Mouse (Mus musculus): Measurements from ENCODE around the gene Npm3. TPM values are rescaled to one million over a fixed set of nuclear protein-coding genes. Genes with fewer than 3 reads are reported as not detected.
A peak's percentile ranks its signal among the peaks of the same experiment; 100 is the strongest.

Gene Npm3
- polyA plus RNA-seq, 1 experiment from 2014 or later = 13.9 TPM

DNA sequence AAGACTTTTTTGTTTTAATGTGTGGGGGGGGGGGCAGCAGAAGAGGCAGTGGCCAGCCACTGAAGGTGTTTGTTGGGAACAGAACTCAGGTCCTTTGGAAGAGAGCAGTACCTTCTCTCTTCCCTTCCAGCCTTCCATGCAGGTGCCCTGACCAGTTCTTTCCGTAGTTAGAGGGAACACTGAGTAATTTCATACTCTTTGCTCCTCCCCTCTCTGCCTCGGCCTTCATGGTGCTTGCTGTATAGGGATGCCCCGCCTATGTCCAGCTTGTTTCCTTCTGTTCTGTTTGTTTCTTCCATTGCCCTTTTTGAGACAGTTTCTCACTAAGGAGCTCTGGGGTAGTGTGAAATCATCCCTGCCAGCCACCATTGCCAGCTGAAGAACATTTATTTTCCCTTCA lies 36.1 kb upstream of the Npm3 start:
- H3K4me1 ChIP-seq (replicated peaks) = peaks cover 57% of the 10 kb centered on the region
- no peak for DNase-seq

GRCm38 (mm10) chr19:45783933-45784576 lies 34.7 kb upstream of the Npm3 start:
- H3K4me1 ChIP-seq (replicated peaks) = peaks cover 55% of the 10 kb centered on the region
- ATAC-seq (ENCODE audit: low read depth) = no peak
- no peak for DNase-seq
- H3K27ac ChIP-seq = peak overlapping the region; percentile 97
- H3K36me3 ChIP-seq = peaks cover 24% of the 10 kb centered on the region
- WGBS (ENCODE audit: insufficient replicate concordance) = 35% methylated on average over 17 of the region's 17 CpGs
- peak overlapping the region; percentile 99 for H3K9ac ChIP-seq
- H3K4me2 ChIP-seq = peak overlapping the region; percentile 85
- H3K4me3 ChIP-seq (replicated peaks) = peak overlapping the region; percentile 100
- H3K9me3 ChIP-seq (replicated peaks) = no peaks in the 10 kb centered on the region
- H3K27me3 ChIP-seq = no peaks in the 10 kb centered on the region

More for the DNA sequence above, 36.1 kb upstream of the Npm3 start:
- Histone ChIP-seq H3K9me3 (replicated peaks) (no peaks in the 10 kb centered on the region), H3K4me3 (replicated peaks) (no peak overlapping the region), H3K27me3 (no peaks in the 10 kb centered on the region), H3K4me2 (no peak overlapping the region), H3K9ac (no peak overlapping the region), H3K27ac (no peak overlapping the region), H3K36me3 (peaks cover 10% of the 10 kb centered on the region)
- ATAC-seq (ENCODE audit: low read depth) = no peak
- 59% methylated on average over 3 of the region's 3 CpGs for WGBS (ENCODE audit: insufficient replicate concordance)

GRCm38 (mm10) chr19:45783181-45783932 lies 34.0 kb upstream of the Npm3 start, which contains the start of gene Mgea5:
TSS of gene Mgea5 (minus strand) at chr19:45783837.
- Histone ChIP-seq H3K27me3 (no peaks in the 10 kb centered on the region), H3K27ac (peak within 1 kb of the TSS; percentile 97), H3K4me2 (peak within 1 kb of the TSS; percentile 85), H3K9me3 (replicated peaks) (no peaks in the 10 kb centered on the region), H3K4me1 (replicated peaks) (peaks cover 48% of the 10 kb centered on the region), H3K4me3 (replicated peaks) (peak within 1 kb of the TSS; percentile 100), H3K36me3 (peaks cover 31% of the 10 kb centered on the region), H3K9ac (peak within 1 kb of the TSS; percentile 99)
- peak; percentile 94 for ATAC-seq (ENCODE audit: low read depth)
- WGBS (ENCODE audit: insufficient replicate concordance) = under 1% methylated on average over 51 of the region's 71 CpGs
- peak; percentile 98 for DNase-seq

GRCm38 (mm10) chr19:45782315-45783001 lies 33.1 kb upstream of the Npm3 start:
- under 1% methylated on average over 36 of the region's 36 CpGs for WGBS (ENCODE audit: insufficient replicate concordance)
- H3K27me3 ChIP-seq = no peaks in the 10 kb centered on the region
- ATAC-seq (ENCODE audit: low read depth) = peak; percentile 50
- peaks cover 46% of the 10 kb centered on the region for H3K4me1 ChIP-seq (replicated peaks)
- H3K36me3 ChIP-seq = peaks cover 40% of the 10 kb centered on the region
- peak overlapping the region; percentile 100 for H3K4me3 ChIP-seq (replicated peaks)
- peak; percentile 69 for DNase-seq
- H3K27ac ChIP-seq = peak overlapping the region; percentile 97
- H3K9me3 ChIP-seq (replicated peaks) = no peaks in the 10 kb centered on the region
- H3K9ac ChIP-seq = peak overlapping the region; percentile 99
- peak overlapping the region; percentile 85 for H3K4me2 ChIP-seq

GRCm38 (mm10) chr19:45781676-45782075 lies 32.3 kb upstream of the Npm3 start:
- H3K27ac ChIP-seq = no peak overlapping the region
- DNase-seq (no peak), ATAC-seq (ENCODE audit: low read depth) (no peak)
- WGBS (ENCODE audit: insufficient replicate concordance) = 56% methylated on average over 8 of the region's 8 CpGs
- no peaks in the 10 kb centered on the region for H3K27me3 ChIP-seq
- no peaks in the 10 kb centered on the region for H3K9me3 ChIP-seq (replicated peaks)
- H3K36me3 ChIP-seq = peaks cover 48% of the 10 kb centered on the region
- H3K4me3 ChIP-seq (replicated peaks) = peak overlapping the region; percentile 100
- peak overlapping the region; percentile 85 for H3K4me2 ChIP-seq
- peak overlapping the region; percentile 99 for H3K9ac ChIP-seq
- peaks cover 46% of the 10 kb centered on the region for H3K4me1 ChIP-seq (replicated peaks)

GRCm38 (mm10) chr19:45780350-45780915 lies 31.0 kb upstream of the Npm3 start:
- DNase-seq (no peak), ATAC-seq (ENCODE audit: low read depth) (no peak)
- Histone ChIP-seq H3K9me3 (replicated peaks) (no peaks in the 10 kb centered on the region), H3K27me3 (no peaks in the 10 kb centered on the region), H3K9ac (peak overlapping the region; percentile 99; the same call in 1 of the 2 replicates), H3K4me1 (replicated peaks) (peaks cover 43% of the 10 kb centered on the region), H3K27ac (no peak overlapping the region; the same call in 1 of the 2 replicates), H3K36me3 (peaks cover 60% of the 10 kb centered on the region), H3K4me3 (replicated peaks) (peak overlapping the region; percentile 100), H3K4me2 (peak overlapping the region; percentile 85)
- 65% methylated on average over 13 of the region's 13 CpGs for WGBS (ENCODE audit: insufficient replicate concordance)

DNA sequence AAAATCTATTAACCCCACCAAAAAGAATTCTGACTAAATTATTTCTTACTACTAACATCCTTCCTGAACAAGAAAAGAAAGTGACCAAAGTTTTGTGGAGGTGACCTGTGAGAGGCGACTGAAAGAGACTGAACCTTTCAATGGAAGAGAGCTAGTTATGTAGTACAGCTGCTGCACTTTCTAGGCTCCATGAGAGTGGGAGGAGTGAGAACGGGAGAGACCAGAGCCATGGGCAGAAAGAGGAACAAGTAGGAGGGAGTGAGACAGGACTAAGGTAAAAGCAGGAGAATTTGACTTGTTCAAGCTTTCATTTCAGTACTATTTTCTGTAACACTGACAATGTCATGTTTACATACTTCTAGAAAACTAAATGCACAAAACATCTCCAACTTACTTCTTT lies 26.1 kb upstream of the Npm3 start:
- WGBS (ENCODE audit: insufficient replicate concordance) = 66% methylated on average over 2 of the region's 2 CpGs
- H3K9me3 ChIP-seq (replicated peaks) = no peaks in the 10 kb centered on the region
- H3K27me3 ChIP-seq = no peaks in the 10 kb centered on the region
- ATAC-seq (ENCODE audit: low read depth) (no peak), DNase-seq (no peak)
- no peak overlapping the region for H3K4me3 ChIP-seq (replicated peaks)
- H3K9ac ChIP-seq = no peak overlapping the region
- peaks cover 13% of the 10 kb centered on the region for H3K4me1 ChIP-seq (replicated peaks)
- no peak overlapping the region for H3K27ac ChIP-seq
- H3K4me2 ChIP-seq = no peak overlapping the region
- H3K36me3 ChIP-seq = peaks cover 99% of the 10 kb centered on the region

GRCm38 (mm10) chr19:45771501-45771900 lies 22.1 kb upstream of the Npm3 start:
- Histone ChIP-seq H3K4me2 (no peak overlapping the region), H3K27me3 (no peaks in the 10 kb centered on the region), H3K9ac (no peak overlapping the region), H3K9me3 (replicated peaks) (no peaks in the 10 kb centered on the region), H3K27ac (no peak overlapping the region), H3K4me1 (replicated peaks) (no peaks in the 10 kb centered on the region), H3K36me3 (peaks cover 98% of the 10 kb centered on the region), H3K4me3 (replicated peaks) (no peak overlapping the region)
- no peak for DNase-seq
- 79% methylated on average over 5 of the region's 5 CpGs for WGBS (ENCODE audit: insufficient replicate concordance)
- no peak for ATAC-seq (ENCODE audit: low read depth)

GRCm38 (mm10) chr19:45760810-45761209 lies 11.4 kb upstream of the Npm3 start:
- DNase-seq (no peak), ATAC-seq (ENCODE audit: low read depth) (no peak)
- H3K9me3 ChIP-seq (replicated peaks) = no peaks in the 10 kb centered on the region
- no peak overlapping the region for H3K9ac ChIP-seq
- WGBS (ENCODE audit: insufficient replicate concordance) = 84% methylated on average over 3 of the region's 3 CpGs
- 0 out of 2 replicates have a peak, but pooled peaks cover 5% of the 10 kb centered on the region for H3K4me1 ChIP-seq (replicated peaks)
- no peaks in the 10 kb centered on the region for H3K27me3 ChIP-seq
- no peak overlapping the region for H3K4me2 ChIP-seq
- no peak overlapping the region for H3K27ac ChIP-seq
- H3K36me3 ChIP-seq = peaks cover 95% of the 10 kb centered on the region
- no peak overlapping the region for H3K4me3 ChIP-seq (replicated peaks)

- no peak overlapping the region for H3K27ac ChIP-seq
- 90% methylated on average over 5 of the region's 5 CpGs for WGBS (ENCODE audit: insufficient replicate concordance)
- H3K4me1 ChIP-seq (replicated peaks) = 0 out of 2 replicates have a peak, but pooled peaks cover 5% of the 10 kb centered on the region
- H3K9me3 ChIP-seq (replicated peaks) = no peaks in the 10 kb centered on the region
- H3K4me2 ChIP-seq = no peak overlapping the region
- H3K4me3 ChIP-seq (replicated peaks) = no peak overlapping the region
- H3K27me3 ChIP-seq = no peaks in the 10 kb centered on the region
- ATAC-seq (ENCODE audit: low read depth) (no peak), DNase-seq (no peak)
- H3K36me3 ChIP-seq = peaks cover 95% of the 10 kb centered on the region
- no peak overlapping the region for H3K9ac ChIP-seq
These were observed 9.3 kb upstream of the Npm3 start for GRCm38 (mm10) chr19:45758671-45759070.

DNA sequence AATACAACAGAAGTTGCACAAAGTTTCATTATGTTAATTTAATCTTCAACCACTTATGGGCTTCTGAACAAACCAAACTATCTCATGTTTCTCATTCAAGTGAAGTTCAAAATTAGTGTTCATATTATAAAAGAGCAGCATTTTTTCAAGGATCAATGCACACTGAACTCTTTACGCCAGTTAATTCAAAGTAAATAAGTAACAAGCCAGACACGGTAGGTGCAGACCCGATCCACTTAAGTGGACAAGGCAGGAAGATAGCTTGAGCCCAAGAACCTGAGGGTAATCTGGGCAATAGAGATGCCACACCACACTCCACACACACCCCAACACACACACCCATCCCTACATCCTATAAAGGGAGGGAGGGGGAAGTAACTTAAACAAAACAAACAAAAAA lies 4.2 kb upstream of the Npm3 start:
- no peak for DNase-seq
- ATAC-seq (ENCODE audit: low read depth) = no peak
- no peak overlapping the region for H3K4me3 ChIP-seq (replicated peaks)
- peaks cover 80% of the 10 kb centered on the region for H3K36me3 ChIP-seq
- H3K27ac ChIP-seq = no peak overlapping the region
- no peaks in the 10 kb centered on the region for H3K27me3 ChIP-seq
- 90% methylated on average over 3 of the region's 3 CpGs for WGBS (ENCODE audit: insufficient replicate concordance)
- H3K4me1 ChIP-seq (replicated peaks) = peaks cover 14% of the 10 kb centered on the region
- no peak overlapping the region for H3K9ac ChIP-seq
- no peaks in the 10 kb centered on the region for H3K9me3 ChIP-seq (replicated peaks)
- H3K4me2 ChIP-seq = no peak overlapping the region

All from liver, embryonic 13.5 days (tissue).